Mouse (Mus musculus) splenic B cell, adult 2 months (primary cell): ENCODE results near the gene Ccdc24.

Experiments
- DNase-seq: peaks from one replicate; pipeline ENCODE4 v3.0.0-alpha.2; 2011; ENCODE audit warnings: low read depth, low spot score
- H3K27me3 ChIP-seq: 2 replicates; pipeline ENCODE4 v1.6.1; 2012; ENCODE audit warnings: mild to moderate bottlenecking, low read length, moderate library complexity, mixed read lengths; ENCODE audit not compliant: control insufficient read depth, poor library complexity, insufficient read depth, severe bottlenecking
- H3K36me3 ChIP-seq: 2 replicates; pipeline ENCODE4 v1.6.1; 2012; ENCODE audit warnings: mild to moderate bottlenecking, low read length, moderate library complexity, mixed read lengths; ENCODE audit not compliant: control insufficient read depth, poor library complexity, insufficient read depth, severe bottlenecking

Ccdc24 gene

GRCm38 (mm10) chr4:117835531-117836111, 36.7 kb downstream of the Ccdc24 start:
- no peaks in the 10 kb centered on the region for H3K36me3 ChIP-seq
- DNase-seq = peak; percentile 35
- H3K27me3 ChIP-seq = no peaks in the 10 kb centered on the region

DNA sequence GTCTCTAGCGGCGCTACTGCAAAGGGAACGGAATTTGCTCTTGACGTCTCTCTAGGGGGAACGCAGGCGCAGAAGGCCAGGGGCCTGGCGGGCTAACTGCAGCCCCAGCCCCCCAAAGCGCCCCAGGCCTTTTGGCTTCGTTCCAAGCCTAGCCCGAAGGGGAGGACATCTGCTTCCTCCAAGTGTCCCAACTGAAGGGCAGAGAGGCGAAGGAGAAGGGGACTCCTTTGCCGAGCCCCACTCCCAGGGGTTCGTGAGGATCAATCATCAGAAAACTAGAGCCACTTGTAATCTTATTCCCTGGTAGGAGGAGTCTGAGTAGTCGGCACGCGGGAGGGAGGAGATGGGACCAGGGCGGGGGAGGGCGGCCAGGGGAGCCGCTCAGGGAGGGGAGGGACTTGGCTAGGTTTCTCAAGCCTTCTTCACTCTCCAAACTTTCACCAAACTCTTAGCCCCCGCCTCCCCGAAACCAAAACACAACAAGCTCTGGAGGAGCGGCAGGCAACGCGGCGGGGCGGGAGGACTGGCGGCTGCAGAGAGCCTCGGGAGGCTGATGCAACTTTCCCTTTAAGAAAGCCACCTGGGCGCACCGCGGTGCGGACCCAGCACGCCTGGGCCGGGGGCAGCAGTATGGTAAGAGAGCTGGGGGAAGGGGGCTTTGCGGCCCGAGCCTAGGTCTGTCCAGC, 37.4 kb downstream of the Ccdc24 start:
- DNase-seq = peak; percentile 22
- Histone ChIP-seq H3K36me3 (no peaks in the 10 kb centered on the region), H3K27me3 (no peaks in the 10 kb centered on the region)

DNA sequence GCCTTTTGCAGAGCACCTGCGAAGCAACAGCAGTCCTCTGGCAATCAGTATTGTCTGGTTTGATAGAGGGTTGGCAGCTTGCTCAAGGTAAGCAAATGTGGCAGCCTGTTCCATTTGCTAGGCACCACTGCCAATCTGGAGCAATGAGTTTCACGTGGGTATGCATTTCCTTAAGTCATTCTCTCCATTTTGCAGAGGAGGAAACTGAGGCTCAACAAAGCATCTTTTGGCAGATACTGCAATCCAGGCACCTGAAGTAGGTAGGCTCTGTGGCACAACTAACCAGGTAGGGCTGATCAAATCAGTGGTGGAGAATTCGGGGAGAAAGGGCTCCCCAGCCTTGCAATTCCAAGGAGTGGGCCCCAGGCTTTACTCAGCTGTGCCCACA, 37.9 kb downstream of the Ccdc24 start, which contains the start of gene Slc6a9:
TSS of gene Slc6a9 (plus strand) at position 50 of the 388 bp plus-strand sequence.
- DNase-seq = no peak
- no peaks in the 10 kb centered on the region for H3K36me3 ChIP-seq
- no peaks in the 10 kb centered on the region for H3K27me3 ChIP-seq

- no peaks in the 10 kb centered on the region for H3K27me3 ChIP-seq
- DNase-seq = no peak
Observed at GRCm38 (mm10) chr4:117831920-117832691, 40.3 kb downstream of the Ccdc24 start.

DNA sequence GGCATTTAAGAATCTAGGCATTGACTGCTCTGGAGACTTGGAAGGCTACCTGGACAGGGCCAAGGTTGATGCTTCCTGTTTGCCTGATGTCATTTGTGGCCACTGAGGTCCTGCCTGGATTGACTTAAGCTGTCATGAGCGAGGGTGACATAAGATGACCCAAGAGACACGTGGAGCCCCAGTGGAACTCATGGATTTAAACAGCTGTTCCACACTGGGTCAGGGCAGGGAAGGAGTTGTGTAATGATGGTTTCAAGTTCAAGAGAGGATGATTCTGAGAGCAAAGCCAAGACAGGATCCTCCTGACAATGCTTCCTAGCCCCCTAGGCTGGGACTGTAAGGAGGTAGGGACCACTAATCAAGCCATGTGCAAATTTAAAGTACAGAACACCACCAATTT, 40.9 kb downstream of the Ccdc24 start:
- Histone ChIP-seq H3K27me3 (no peaks in the 10 kb centered on the region), H3K36me3 (no peaks in the 10 kb centered on the region)
- no peak for DNase-seq

More at GRCm38 (mm10) chr4:117831920-117832691, 40.3 kb downstream of the Ccdc24 start:
- no peaks in the 10 kb centered on the region for H3K36me3 ChIP-seq

DNA sequence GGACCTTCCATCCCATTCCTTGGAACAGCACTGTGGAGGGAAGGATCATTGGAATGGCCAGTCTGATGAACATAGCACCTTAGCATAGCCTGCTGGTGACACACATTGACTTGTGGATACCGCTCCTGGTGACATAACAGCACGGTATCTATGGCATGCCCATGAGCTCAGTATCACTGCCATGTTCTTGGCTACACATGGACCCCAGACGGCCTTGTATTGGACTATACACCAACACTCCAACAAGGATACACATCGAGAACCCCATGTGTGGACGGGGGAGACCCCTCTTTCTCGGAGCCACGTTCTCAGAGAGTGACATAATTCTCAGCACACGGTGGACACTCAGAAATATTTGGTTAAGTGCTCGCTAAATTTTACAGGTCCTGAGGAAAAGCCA, 41.6 kb downstream of the Ccdc24 start:
- H3K27me3 ChIP-seq = no peaks in the 10 kb centered on the region
- DNase-seq = no peak
- H3K36me3 ChIP-seq = no peaks in the 10 kb centered on the region

- Histone ChIP-seq H3K36me3 (no peaks in the 10 kb centered on the region), H3K27me3 (no peaks in the 10 kb centered on the region)
- no peak for DNase-seq
Observed at GRCm38 (mm10) chr4:117830124-117830551, 42.2 kb downstream of the Ccdc24 start.

GRCm38 (mm10) chr4:117829260-117830123, 42.9 kb downstream of the Ccdc24 start:
- no peaks in the 10 kb centered on the region for H3K27me3 ChIP-seq
- H3K36me3 ChIP-seq = no peaks in the 10 kb centered on the region
- peak; percentile 51 for DNase-seq

DNA sequence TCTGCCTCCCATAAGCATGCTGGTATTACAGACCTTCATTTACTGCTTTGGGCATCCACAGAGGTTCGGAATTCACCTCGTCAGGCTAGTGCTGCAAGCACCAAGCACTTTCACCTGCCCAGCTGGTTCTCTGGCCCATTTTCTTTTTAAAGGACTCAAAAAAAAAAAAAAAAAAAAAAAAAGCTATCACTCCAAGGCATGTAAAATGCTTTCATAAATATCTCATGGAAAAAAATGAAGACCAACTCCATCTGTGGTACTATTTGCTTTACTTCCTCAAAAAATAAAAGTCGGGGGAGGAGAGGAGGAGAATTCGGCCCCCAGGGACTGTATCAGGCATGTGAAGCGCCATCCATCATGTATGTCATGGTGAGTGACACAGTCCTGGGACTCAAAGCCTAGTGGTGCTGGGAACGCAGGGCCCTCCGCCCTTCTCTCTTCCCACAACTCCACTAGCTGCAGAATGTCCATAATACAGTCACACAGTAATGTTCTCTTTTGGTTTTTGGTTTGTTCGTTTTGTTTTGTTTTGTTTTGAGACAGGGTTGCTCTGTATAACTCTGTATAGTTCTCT, 43.7 kb downstream of the Ccdc24 start:
- no peaks in the 10 kb centered on the region for H3K36me3 ChIP-seq
- no peaks in the 10 kb centered on the region for H3K27me3 ChIP-seq
- DNase-seq = no peak

GRCm38 (mm10) chr4:117818032-117818431, 54.3 kb downstream of the Ccdc24 start:
- no peaks in the 10 kb centered on the region for H3K27me3 ChIP-seq
- no peaks in the 10 kb centered on the region for H3K36me3 ChIP-seq
- DNase-seq = no peak

DNA sequence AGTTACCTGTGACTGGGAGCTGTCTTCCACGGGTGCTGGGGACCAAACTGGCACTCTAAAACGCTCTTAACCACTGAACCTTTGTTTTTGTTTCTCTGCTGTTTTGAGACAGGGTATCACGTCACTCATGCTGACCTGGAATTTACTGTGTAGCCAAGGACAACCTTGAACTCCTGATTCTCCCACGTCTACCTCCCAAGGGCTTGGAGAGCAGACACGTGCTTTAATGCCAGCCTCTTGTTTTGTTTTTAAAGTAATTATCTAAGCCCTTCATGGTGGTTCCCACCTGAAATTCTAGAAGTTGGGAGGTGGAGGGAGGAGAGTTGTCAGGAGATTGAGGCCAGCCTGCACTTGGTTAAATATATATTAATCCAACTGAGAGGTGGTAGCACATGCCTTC, 55.6 kb downstream of the Ccdc24 start:
- H3K36me3 ChIP-seq = no peaks in the 10 kb centered on the region
- H3K27me3 ChIP-seq = no peaks in the 10 kb centered on the region
- DNase-seq = no peak
